ENCODE assay signal across 8 mouse cellular contexts in genomic region chr2:48814223-48815038, GRCm38 (mm10). TPM values are rescaled to one million over a fixed set of nuclear protein-coding genes. Genes with fewer than 3 reads are reported as not detected.
DNase-seq lines count a peak whose midpoint lies in the region; ATAC-seq lines count a peak whose summit lies in the region.

No protein-coding gene starts in this region.

- ATAC-seq in hematopoietic stem cell, adult 5-6 weeks (replicated peaks in 1 of 2; ENCODE audit: insufficient read depth in 1 of 2, low FRiP score in 2 of 2, low TSS enrichment in 1 of 2, low read depth in 1 of 2, poor library complexity in 2 of 2, severe bottlenecking in 2 of 2) = peak; percentile 1 to 3; a peak in 2 of 4 replicates

- peak; percentile 56 for DNase-seq in MN1 (ENCODE audit: low spot score)
- peak; percentile 50 for DNase-seq in cerebellum, adult 11-12 months
- DNase-seq in forelimb bud, embryonic 11.5 days (ENCODE audit: low read depth, low spot score) = peak; percentile 39
- peak; percentile 27 to 39 for DNase-seq in layer of hippocampus, postnatal 36 days
- DNase-seq in lung, postnatal 14 days = peak; percentile 56
- DNase-seq in retina, postnatal 1 day = peak; percentile 59
- DNase-seq in urinary bladder, adult 2 months (ENCODE audit: low spot score) = peak; percentile 33

RNA-seq across cellular contexts. Expression of gene Acvr2a, which starts 0.5 kb away (rescaled TPM):
- total RNA-seq in hematopoietic stem cell, adult 5-6 weeks (2017) = 7.4 and 11.4 TPM in 2 replicates
- 10 to 100 TPM; 43.8 to 45.0 TPM for total RNA-seq in layer of hippocampus, postnatal 36 days (2021)
- polyA plus RNA-seq in urinary bladder, adult 2 months (2012; rRNA removed) = 8.1 and 9.4 TPM in 2 replicates

Comparison
In these comparisons a context has a peak if more than half of its experiments do, and no peak if none do; other contexts are left out.
1. Peak in every context shown above with its lines: DNase-seq and ATAC-seq.